Mouse (Mus musculus): ENCODE results near the gene Ssrp1. TPM values are rescaled to one million over a fixed set of nuclear protein-coding genes. Genes with fewer than 3 reads are reported as not detected.

Ssrp1 gene
- polyA plus RNA-seq, 1 experiment from 2014 or later = 409 TPM

GRCm38 (mm10) chr2:85027281-85027680 is 9.8 kb upstream of the Ssrp1 start:
- Histone ChIP-seq H3K36me3 (ENCODE audit: control insufficient read depth, insufficient read depth, low read length) (no peaks in the 10 kb centered on the region), H3K27me3 (ENCODE audit: control insufficient read depth, insufficient read depth, low read length) (no peaks in the 10 kb centered on the region), H3K4me3 (ENCODE audit: low read depth, low read length) (no peak overlapping the region), H3K4me1 (ENCODE audit: control insufficient read depth, insufficient read depth, low read length) (no peaks in the 10 kb centered on the region), H3K9me3 (ENCODE audit: control insufficient read depth, low read length) (no peaks in the 10 kb centered on the region), H3K9ac (ENCODE audit: low read length) (no peak overlapping the region), H3K27ac (replicated peaks; ENCODE audit: low read depth, low read length) (no peak overlapping the region), H3K4me2 (ENCODE audit: low read depth, severe bottlenecking) (no peak overlapping the region)
- DNase-seq (ENCODE audit: low spot score) = no peak
- WGBS = 78% methylated on average over 5 of the region's 5 CpGs
- no peak for ATAC-seq (ENCODE audit: insufficient number of reproducible peaks, low FRiP score, low TSS enrichment, low read depth)

GRCm38 (mm10) chr2:85029897-85030296 is 7.1 kb upstream of the Ssrp1 start:
- Histone ChIP-seq H3K36me3 (ENCODE audit: control insufficient read depth, insufficient read depth, low read length) (no peaks in the 10 kb centered on the region), H3K9me3 (ENCODE audit: control insufficient read depth, low read length) (no peaks in the 10 kb centered on the region), H3K9ac (ENCODE audit: low read length) (no peak overlapping the region), H3K4me3 (ENCODE audit: low read depth, low read length) (no peak overlapping the region), H3K4me1 (ENCODE audit: control insufficient read depth, insufficient read depth, low read length) (no peaks in the 10 kb centered on the region), H3K4me2 (ENCODE audit: low read depth, severe bottlenecking) (no peak overlapping the region), H3K27ac (replicated peaks; ENCODE audit: low read depth, low read length) (no peak overlapping the region), H3K27me3 (ENCODE audit: control insufficient read depth, insufficient read depth, low read length) (no peaks in the 10 kb centered on the region)
- ATAC-seq (ENCODE audit: insufficient number of reproducible peaks, low FRiP score, low TSS enrichment, low read depth) (no peak), DNase-seq (ENCODE audit: low spot score) (no peak)
- WGBS = 32% methylated on average over 6 of the region's 6 CpGs

GRCm38 (mm10) chr2:85030989-85031388 is 6.0 kb upstream of the Ssrp1 start:
- Histone ChIP-seq H3K9ac (ENCODE audit: low read length) (no peak overlapping the region), H3K4me1 (ENCODE audit: control insufficient read depth, insufficient read depth, low read length) (no peaks in the 10 kb centered on the region), H3K9me3 (ENCODE audit: control insufficient read depth, low read length) (no peaks in the 10 kb centered on the region), H3K36me3 (ENCODE audit: control insufficient read depth, insufficient read depth, low read length) (no peaks in the 10 kb centered on the region), H3K4me3 (ENCODE audit: low read depth, low read length) (no peak overlapping the region), H3K27me3 (ENCODE audit: control insufficient read depth, insufficient read depth, low read length) (no peaks in the 10 kb centered on the region), H3K27ac (replicated peaks; ENCODE audit: low read depth, low read length) (no peak overlapping the region), H3K4me2 (ENCODE audit: low read depth, severe bottlenecking) (no peak overlapping the region)
- DNase-seq (ENCODE audit: low spot score) (no peak), ATAC-seq (ENCODE audit: insufficient number of reproducible peaks, low FRiP score, low TSS enrichment, low read depth) (no peak)
- 67% methylated on average over 6 of the region's 6 CpGs for WGBS

- Histone ChIP-seq H3K4me1 (ENCODE audit: control insufficient read depth, insufficient read depth, low read length) (0 out of 2 replicates have a peak, but pooled peaks cover 2% of the 10 kb centered on the region), H3K36me3 (ENCODE audit: control insufficient read depth, insufficient read depth, low read length) (no peaks in the 10 kb centered on the region), H3K9ac (ENCODE audit: low read length) (no peak overlapping the region), H3K9me3 (ENCODE audit: control insufficient read depth, low read length) (no peaks in the 10 kb centered on the region), H3K4me2 (ENCODE audit: low read depth, severe bottlenecking) (no peak overlapping the region), H3K27ac (replicated peaks; ENCODE audit: low read depth, low read length) (no peak overlapping the region), H3K4me3 (ENCODE audit: low read depth, low read length) (no peak overlapping the region), H3K27me3 (ENCODE audit: control insufficient read depth, insufficient read depth, low read length) (no peaks in the 10 kb centered on the region)
- no peak for DNase-seq (ENCODE audit: low spot score)
- WGBS = 81% methylated on average over 2 of the region's 2 CpGs
- no peak for ATAC-seq (ENCODE audit: insufficient number of reproducible peaks, low FRiP score, low TSS enrichment, low read depth)
Observed at GRCm38 (mm10) chr2:85033121-85033520, 3.9 kb upstream of the Ssrp1 start.

GRCm38 (mm10) chr2:85034169-85034568 is 2.9 kb upstream of the Ssrp1 start:
- no peaks in the 10 kb centered on the region for H3K36me3 ChIP-seq (ENCODE audit: control insufficient read depth, insufficient read depth, low read length)
- no peak for ATAC-seq (ENCODE audit: insufficient number of reproducible peaks, low FRiP score, low TSS enrichment, low read depth)
- H3K27me3 ChIP-seq (ENCODE audit: control insufficient read depth, insufficient read depth, low read length) = no peaks in the 10 kb centered on the region
- no peak overlapping the region for H3K9ac ChIP-seq (ENCODE audit: low read length)
- no peak overlapping the region for H3K4me2 ChIP-seq (ENCODE audit: low read depth, severe bottlenecking)
- no peak overlapping the region for H3K27ac ChIP-seq (replicated peaks; ENCODE audit: low read depth, low read length)
- H3K4me1 ChIP-seq (ENCODE audit: control insufficient read depth, insufficient read depth, low read length) = peaks cover 2% of the 10 kb centered on the region; the same call in 1 of the 2 replicates
- WGBS = 85% methylated on average over 7 of the region's 7 CpGs
- H3K4me3 ChIP-seq (ENCODE audit: low read depth, low read length) = no peak overlapping the region
- no peaks in the 10 kb centered on the region for H3K9me3 ChIP-seq (ENCODE audit: control insufficient read depth, low read length)
- DNase-seq (ENCODE audit: low spot score) = no peak

GRCm38 (mm10) chr2:85036507-85037046 is 457 bp upstream of the Ssrp1 start:
- ATAC-seq (ENCODE audit: insufficient number of reproducible peaks, low FRiP score, low TSS enrichment, low read depth) (peak; percentile 33), DNase-seq (ENCODE audit: low spot score) (no peak)
- H3K4me2 ChIP-seq (ENCODE audit: low read depth, severe bottlenecking) = peak overlapping the region; percentile 73
- H3K4me1 ChIP-seq (ENCODE audit: control insufficient read depth, insufficient read depth, low read length) = peaks cover 2% of the 10 kb centered on the region; the same call in 1 of the 2 replicates
- H3K4me3 ChIP-seq (ENCODE audit: low read depth, low read length) = peak overlapping the region; percentile 67
- H3K27ac ChIP-seq (replicated peaks; ENCODE audit: low read depth, low read length) = no peak overlapping the region; the same call in 1 of the 2 replicates
- no peaks in the 10 kb centered on the region for H3K9me3 ChIP-seq (ENCODE audit: control insufficient read depth, low read length)
- WGBS = 9% methylated on average over 11 of the region's 11 CpGs
- H3K36me3 ChIP-seq (ENCODE audit: control insufficient read depth, insufficient read depth, low read length) = peaks cover 16% of the 10 kb centered on the region
- no peaks in the 10 kb centered on the region for H3K27me3 ChIP-seq (ENCODE audit: control insufficient read depth, insufficient read depth, low read length)
- peak overlapping the region; percentile 91 for H3K9ac ChIP-seq (ENCODE audit: low read length)

GRCm38 (mm10) chr2:85038336-85038735 is 1.3 kb downstream of the Ssrp1 start:
- H3K9me3 ChIP-seq (ENCODE audit: control insufficient read depth, low read length) = no peaks in the 10 kb centered on the region
- WGBS = 86% methylated on average over 13 of the region's 13 CpGs
- H3K4me1 ChIP-seq (ENCODE audit: control insufficient read depth, insufficient read depth, low read length) = peaks cover 2% of the 10 kb centered on the region; the same call in 1 of the 2 replicates
- H3K4me3 ChIP-seq (ENCODE audit: low read depth, low read length) = peak overlapping the region; percentile 67
- peak overlapping the region; percentile 91 for H3K9ac ChIP-seq (ENCODE audit: low read length)
- H3K27ac ChIP-seq (replicated peaks; ENCODE audit: low read depth, low read length) = no peak overlapping the region
- peaks cover 30% of the 10 kb centered on the region for H3K36me3 ChIP-seq (ENCODE audit: control insufficient read depth, insufficient read depth, low read length)
- ATAC-seq (ENCODE audit: insufficient number of reproducible peaks, low FRiP score, low TSS enrichment, low read depth) (no peak), DNase-seq (ENCODE audit: low spot score) (no peak)
- H3K27me3 ChIP-seq (ENCODE audit: control insufficient read depth, insufficient read depth, low read length) = no peaks in the 10 kb centered on the region
- H3K4me2 ChIP-seq (ENCODE audit: low read depth, severe bottlenecking) = peak overlapping the region; percentile 72

- Histone ChIP-seq H3K4me1 (ENCODE audit: control insufficient read depth, insufficient read depth, low read length) (peaks cover under 1% of the 10 kb centered on the region), H3K9me3 (ENCODE audit: control insufficient read depth, low read length) (no peaks in the 10 kb centered on the region), H3K27me3 (ENCODE audit: control insufficient read depth, insufficient read depth, low read length) (no peaks in the 10 kb centered on the region), H3K9ac (ENCODE audit: low read length) (no peak overlapping the region), H3K27ac (replicated peaks; ENCODE audit: low read depth, low read length) (no peak overlapping the region), H3K4me2 (ENCODE audit: low read depth, severe bottlenecking) (no peak overlapping the region), H3K4me3 (ENCODE audit: low read depth, low read length) (no peak overlapping the region), H3K36me3 (ENCODE audit: control insufficient read depth, insufficient read depth, low read length) (peaks cover 45% of the 10 kb centered on the region)
- WGBS = 90% methylated on average over 7 of the region's 7 CpGs
- DNase-seq (ENCODE audit: low spot score) (no peak), ATAC-seq (ENCODE audit: insufficient number of reproducible peaks, low FRiP score, low TSS enrichment, low read depth) (no peak)
Observed at GRCm38 (mm10) chr2:85043623-85044022, 6.6 kb downstream of the Ssrp1 start.

GRCm38 (mm10) chr2:85046222-85046621 is 9.2 kb downstream of the Ssrp1 start:
- no peaks in the 10 kb centered on the region for H3K9me3 ChIP-seq (ENCODE audit: control insufficient read depth, low read length)
- H3K4me3 ChIP-seq (ENCODE audit: low read depth, low read length) = no peak overlapping the region
- H3K27ac ChIP-seq (replicated peaks; ENCODE audit: low read depth, low read length) = no peak overlapping the region
- H3K4me2 ChIP-seq (ENCODE audit: low read depth, severe bottlenecking) = no peak overlapping the region
- H3K27me3 ChIP-seq (ENCODE audit: control insufficient read depth, insufficient read depth, low read length) = no peaks in the 10 kb centered on the region
- DNase-seq (ENCODE audit: low spot score) = no peak
- ATAC-seq (ENCODE audit: insufficient number of reproducible peaks, low FRiP score, low TSS enrichment, low read depth) = no peak
- no peak overlapping the region for H3K9ac ChIP-seq (ENCODE audit: low read length)
- H3K36me3 ChIP-seq (ENCODE audit: control insufficient read depth, insufficient read depth, low read length) = peaks cover 30% of the 10 kb centered on the region
- 87% methylated on average over 8 of the region's 8 CpGs for whole genome bisulfite sequencing
- peaks cover 20% of the 10 kb centered on the region for H3K4me1 ChIP-seq (ENCODE audit: control insufficient read depth, insufficient read depth, low read length)
